Mouse (Mus musculus) ES-E14 (cell line): ENCODE measurements at regions not wholly inside any gene's neighbourhood (a gene's known extent, or its start where the extent isn't known, plus 50 kb on each side); places are given as distances from the start of the nearest gene placed in this dataset.

Experiments used
- DNase-seq: peaks from one replicate; pipeline ENCODE4 v3.0.0-alpha.2; 2013; ENCODE audit warnings: low read depth, low spot score
- H3K27ac ChIP-seq: 2 replicates; pipeline ENCODE4 v1.5.1; 2012; ENCODE audit warnings: low read depth, mild to moderate bottlenecking, low read length, moderate library complexity, mixed read lengths; ENCODE audit not compliant: poor library complexity, insufficient read depth, severe bottlenecking
- H3K36me3 ChIP-seq: 2 replicates; pipeline ENCODE4 v1.6.1; 2012; ENCODE audit warnings: mild to moderate bottlenecking, low read length, moderate library complexity, mixed read lengths; ENCODE audit not compliant: control insufficient read depth, poor library complexity, insufficient read depth, severe bottlenecking
- H3K4me1 ChIP-seq, 2 experiments: fragments of 150-350 bp in 1 of 2; sonication (generic) in 1 of 2; 2 replicates each; pipeline ENCODE4 v1.6.1; 2012; ENCODE audit warnings: low read length in 2 of 2, mild to moderate bottlenecking in 1 of 2, mixed read lengths in 1 of 2; ENCODE audit not compliant: control insufficient read depth in 2 of 2, insufficient read depth in 2 of 2, poor library complexity in 1 of 2
- H3K4me3 ChIP-seq, 2 experiments: fragments of 150-350 bp in 1 of 2; sonication (generic) in 1 of 2; 2 replicates each; pipeline ENCODE4 v1.5.1; 2012; ENCODE audit warnings: low read length in 2 of 2, low read depth in 1 of 2, mild to moderate bottlenecking in 1 of 2, mixed read lengths in 1 of 2; ENCODE audit not compliant: insufficient read depth in 1 of 2, poor library complexity in 1 of 2, severe bottlenecking in 1 of 2
- H3K9ac ChIP-seq: 2 replicates; pipeline ENCODE4 v1.6.1; 2012; ENCODE audit warnings: low read depth, mild to moderate bottlenecking, low read length, mixed read lengths; ENCODE audit not compliant: poor library complexity, insufficient read depth, severe bottlenecking
- H3K9me3 ChIP-seq: fragments of 150-350 bp; sonication (generic); 2 replicates; pipeline ENCODE4 v1.6.1; 2012; ENCODE audit warnings: low read depth, mild to moderate bottlenecking, low read length; ENCODE audit not compliant: control insufficient read depth, insufficient read depth
- CHD2 ChIP-seq: IDR thresholded peaks from 2 replicates; pipeline ENCODE4 v1.6.1; 2014; ENCODE audit warnings: mild to moderate bottlenecking, low read depth, low read length, inconsistent platforms
- HCFC1 ChIP-seq: IDR thresholded peaks from 2 replicates; pipeline ENCODE4 v1.6.1; 2012; ENCODE audit warnings: low read length, inconsistent platforms, borderline replicate concordance; ENCODE audit not compliant: insufficient read depth
- MAFK ChIP-seq: IDR thresholded peaks from 2 replicates; pipeline ENCODE4 v1.6.1; 2014; ENCODE audit warnings: mild to moderate bottlenecking, low read depth, low read length, inconsistent platforms; ENCODE audit not compliant: insufficient read depth
- ZC3H11A ChIP-seq: IDR thresholded peaks from 2 replicates; pipeline ENCODE4 v1.6.1; 2012; ENCODE audit warnings: low read depth, mild to moderate bottlenecking, inconsistent platforms, low read length, borderline replicate concordance
- ZNF384 ChIP-seq: IDR thresholded peaks from 2 replicates; pipeline ENCODE4 v1.6.1; 2012; ENCODE audit warnings: low read depth, low read length, inconsistent platforms
- in situ Hi-C, 2 experiments: fragments of 600-800 bp; cut with MboI; formaldehyde crosslinking; loops; one replicate each; pipeline ENCODE4 v1.15.1; 2025; ENCODE audit warnings: low sequenced_read_pairs in 2 of 2, inconsistent platforms in 1 of 2; ENCODE audit not compliant: unreplicated experiment in 2 of 2

DNA sequence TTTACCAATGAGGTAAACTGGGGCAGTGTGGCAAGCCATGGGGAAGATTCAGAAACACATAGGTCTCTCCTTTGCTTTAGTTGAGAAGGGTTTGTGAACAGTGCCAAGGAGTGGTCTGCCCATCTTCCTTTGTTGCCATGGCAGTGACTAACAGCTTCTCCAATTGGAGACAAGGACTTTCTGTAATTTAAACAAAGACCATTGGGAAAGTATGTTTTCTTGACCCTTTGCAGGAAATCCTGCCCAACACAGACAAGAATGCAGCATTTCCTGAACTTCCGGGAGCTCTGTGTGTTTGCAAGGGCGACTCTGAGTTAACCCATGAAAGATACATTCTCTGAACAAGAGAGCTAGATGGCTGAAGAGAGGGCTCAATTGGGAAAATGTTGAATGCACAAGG lies 89.6 kb downstream of the Zbtb18 start:
- no peaks in the 10 kb centered on the region for H3K36me3 ChIP-seq
- in situ Hi-C loops, result no loop called here
- TF ChIP-seq CHD2 (no peak), ZNF384 (no peak), MAFK (no peak), ZC3H11A (no peak)
- no peaks in the 10 kb centered on the region for H3K9me3 ChIP-seq
- no peak overlapping the region for H3K4me3 ChIP-seq
- no peak overlapping the region for H3K27ac ChIP-seq
- H3K9ac ChIP-seq, result no peak overlapping the region
- H3K4me1 ChIP-seq, result no peaks in the 10 kb centered on the region
- DNase-seq, result no peak

DNA sequence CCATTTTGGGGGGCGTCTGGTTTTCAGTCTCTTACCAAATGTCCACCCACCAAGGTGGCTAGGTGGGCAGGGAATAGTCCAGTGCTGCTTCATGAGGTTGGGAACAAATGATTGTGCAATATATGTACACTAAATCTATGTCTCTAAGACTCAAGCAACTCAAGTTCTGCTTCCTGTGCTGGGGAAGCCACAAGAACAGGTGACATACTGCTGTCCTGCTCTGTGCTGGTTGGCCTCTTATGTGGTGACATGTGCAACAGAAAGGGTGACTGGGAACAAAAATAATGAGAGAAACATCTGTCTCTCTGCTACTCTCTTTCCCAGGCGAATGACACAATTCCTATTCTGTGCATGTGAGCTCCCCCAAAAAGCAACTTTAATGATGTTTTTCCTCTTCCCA lies 90.5 kb downstream of the Zbtb18 start:
- DNase-seq, result no peak
- in situ Hi-C loops, result no loop called here
- no peak overlapping the region for H3K27ac ChIP-seq
- H3K36me3 ChIP-seq, result no peaks in the 10 kb centered on the region
- no peak overlapping the region for H3K9ac ChIP-seq
- TF ChIP-seq HCFC1 (no peak), CHD2 (no peak), ZC3H11A (no peak), MAFK (no peak), ZNF384 (no peak)
- no peak overlapping the region for H3K4me3 ChIP-seq
- no peaks in the 10 kb centered on the region for H3K9me3 ChIP-seq
- H3K4me1 ChIP-seq, result no peaks in the 10 kb centered on the region

DNA sequence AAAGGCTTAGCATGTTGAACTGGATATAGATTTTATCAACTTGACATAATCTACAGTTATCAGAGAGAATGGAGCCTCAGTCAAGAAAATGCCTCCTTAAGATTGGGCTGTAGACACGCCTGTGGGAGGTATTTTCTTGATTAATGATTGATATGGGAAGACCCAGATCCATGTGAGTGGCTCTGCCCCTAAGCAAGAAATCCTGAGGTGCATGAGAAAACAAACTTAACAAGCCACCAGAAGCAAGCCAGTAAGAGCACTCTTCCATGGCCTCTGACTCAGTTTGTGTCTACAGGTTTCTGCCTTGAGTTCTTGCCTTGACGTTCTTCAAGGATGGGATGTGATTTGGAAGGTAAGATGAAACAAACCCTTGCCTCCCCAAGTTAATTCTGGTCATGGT lies 91.2 kb downstream of the Zbtb18 start:
- H3K9ac ChIP-seq, result no peak overlapping the region
- in situ Hi-C loops, result no loop called here
- no peak for DNase-seq
- no peaks in the 10 kb centered on the region for H3K36me3 ChIP-seq
- no peaks in the 10 kb centered on the region for H3K4me1 ChIP-seq
- no peak overlapping the region for H3K27ac ChIP-seq
- TF ChIP-seq ZNF384 (no peak), HCFC1 (no peak), CHD2 (no peak), ZC3H11A (no peak), MAFK (no peak)
- no peaks in the 10 kb centered on the region for H3K9me3 ChIP-seq
- H3K4me3 ChIP-seq, result no peak overlapping the region

DNA sequence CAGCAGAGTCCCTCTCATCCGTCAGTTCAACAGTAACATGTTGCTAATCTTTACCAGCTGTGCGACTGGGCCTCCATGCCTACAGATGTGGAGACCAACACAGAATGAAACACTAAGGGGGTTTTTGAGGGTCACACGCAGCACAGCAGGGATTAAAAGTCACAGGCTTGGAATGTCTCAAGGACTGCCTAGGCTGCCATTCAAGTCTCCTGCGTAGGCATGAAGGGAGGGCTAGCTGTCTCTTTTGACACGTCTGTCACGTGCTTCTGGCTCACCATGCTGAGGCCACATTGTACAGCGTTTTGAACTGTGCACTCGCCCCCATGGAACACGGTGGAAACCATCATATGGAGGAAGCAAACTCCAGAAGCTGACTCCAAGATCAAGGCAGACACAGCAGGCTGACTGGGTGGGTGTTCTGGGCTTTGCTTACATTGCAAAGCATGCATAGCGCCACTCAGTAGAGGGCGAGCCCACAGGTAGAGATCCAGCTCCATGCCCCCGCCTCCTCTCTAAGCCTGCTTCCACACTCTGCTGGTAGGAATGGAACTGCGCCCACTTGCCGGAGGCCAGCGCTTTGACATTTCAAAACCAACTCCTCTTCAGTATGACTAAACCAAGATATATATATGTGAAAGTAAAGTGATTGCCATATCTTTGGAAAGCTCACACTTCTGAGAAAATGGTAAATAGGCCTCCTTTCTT lies 103.0 kb downstream of the Zbtb18 start:
- DNase-seq, result no peak
- in situ Hi-C loops, result no loop called here
- TF ChIP-seq ZNF384, result no peak
- TF ChIP-seq MAFK, result no peak
- TF ChIP-seq CHD2, result no peak
- no peak for TF ChIP-seq ZC3H11A
- TF ChIP-seq HCFC1, result no peak
- Histone ChIP-seq H3K4me3 (no peak overlapping the region), H3K4me1 (no peaks in the 10 kb centered on the region), H3K9me3 (no peaks in the 10 kb centered on the region), H3K27ac (no peak overlapping the region), H3K9ac (no peak overlapping the region), H3K36me3 (no peaks in the 10 kb centered on the region)

DNA sequence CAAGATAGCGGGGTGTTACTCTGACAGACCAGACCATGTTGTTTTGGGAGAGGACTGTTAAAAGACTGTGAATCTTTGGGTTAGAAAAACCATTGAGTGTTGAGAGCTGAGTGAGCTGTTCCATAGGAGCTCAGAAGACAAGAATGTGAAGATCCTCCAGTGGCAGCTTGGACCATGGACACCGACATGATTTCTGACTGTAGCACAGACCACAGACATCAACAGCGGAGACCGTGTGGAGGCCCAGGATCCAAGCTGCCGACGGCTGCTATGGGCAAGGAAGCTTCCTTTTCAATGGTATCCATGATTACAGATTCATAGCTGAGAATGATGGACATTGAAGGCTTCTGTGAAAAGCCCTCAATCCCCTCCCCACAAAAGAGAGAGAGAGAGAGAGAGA lies 105.6 kb downstream of the Zbtb18 start:
- H3K4me1 ChIP-seq, result no peaks in the 10 kb centered on the region
- no peak overlapping the region for H3K4me3 ChIP-seq
- H3K9ac ChIP-seq, result no peak overlapping the region
- H3K27ac ChIP-seq, result no peak overlapping the region
- H3K9me3 ChIP-seq, result no peaks in the 10 kb centered on the region
- H3K36me3 ChIP-seq, result no peaks in the 10 kb centered on the region
- no peak for DNase-seq
- in situ Hi-C loops, result no loop called here
- TF ChIP-seq MAFK (no peak), HCFC1 (no peak), ZNF384 (no peak), CHD2 (no peak), ZC3H11A (no peak)
